Mouse (Mus musculus) midbrain, embryonic 11.5 days (tissue): ENCODE measurements around the gene Gm13695. TPM values are rescaled to one million over a fixed set of nuclear protein-coding genes. Genes with fewer than 3 reads are reported as not detected.

ENCODE experiments used
- polyA plus RNA-seq: library from polyadenylated mRNA; unstranded; fragments of >200 nt; fragmentation: Nextera tagmentation; extraction: Ambion mirVana; gene quantifications from 2 replicates; pipeline ENCODE4 v1.2.1, GENCODE M21; 2014

The Gm13695 gene
- polyA plus RNA-seq, 1 experiment from 2014 or later = not detected

Other genes starting within 250 kb of the Gm13695 start
- 40.5 and 41.7 TPM in 2 replicates for gene Itgav, start 242.9 kb upstream of the Gm13695 start, polyA plus RNA-seq
- 42.8 and 49.5 TPM in 2 replicates for gene Fam171b, start 154.7 kb upstream of the Gm13695 start, polyA plus RNA-seq
- not detected in 2 replicates for gene Zswim2, start 26.1 kb upstream of the Gm13695 start, polyA plus RNA-seq
- gene Gm13698, start 11.6 kb upstream of the Gm13695 start, polyA plus RNA-seq = not detected in 2 replicates
- not detected in 2 replicates for gene Gm13693, start 5.8 kb upstream of the Gm13695 start, polyA plus RNA-seq
- not detected in 2 replicates for gene Gm13696, start 5.8 kb downstream of the Gm13695 start, polyA plus RNA-seq
- not detected in 2 replicates for gene Gm13694, start 11.6 kb downstream of the Gm13695 start, polyA plus RNA-seq
- gene Gm13697, start 17.4 kb downstream of the Gm13695 start, polyA plus RNA-seq = not detected in 2 replicates
- not detected in 2 replicates for gene Gm13691, start 23.2 kb downstream of the Gm13695 start, polyA plus RNA-seq